Mouse (Mus musculus) gastrocnemius, adult 2 months (tissue): ENCODE data around the gene Zfp646. TPM values are rescaled to one million over a fixed set of nuclear protein-coding genes. Genes with fewer than 3 reads are reported as not detected.

Experiments
- DNase-seq: peaks from one replicate; pipeline ENCODE4 v3.0.0; 2022
- H3K27ac ChIP-seq: fragments of 200-600 bp; 2 replicates; pipeline ENCODE4 v1.8.1; 2022; ENCODE audit warnings: mild to moderate bottlenecking
- H3K4me3 ChIP-seq: fragments of 200-600 bp; 2 replicates; pipeline ENCODE4 v1.8.1; 2022; ENCODE audit warnings: mild to moderate bottlenecking, moderate library complexity
- CTCF ChIP-seq: fragments of 200-600 bp; IDR thresholded peaks from 2 replicates; pipeline ENCODE4 v1.8.1; 2022; ENCODE audit warnings: antibody characterized with exemption, mild to moderate bottlenecking, moderate library complexity
- intact Hi-C: fragments of 180-260 bp; cut with DNase I; formaldehyde crosslinking; loops from one replicate; pipeline ENCODE4 v1.15.1; 2025
- total RNA-seq, 2 experiments: library from RNA; stranded (reverse); gene quantifications; 2 replicates each; pipeline ENCODE4 v1.2.3; 2021

Gene Zfp646
- total RNA-seq, 2 experiments from 2014 or later = 11.8 to 15.4 TPM

DNA sequence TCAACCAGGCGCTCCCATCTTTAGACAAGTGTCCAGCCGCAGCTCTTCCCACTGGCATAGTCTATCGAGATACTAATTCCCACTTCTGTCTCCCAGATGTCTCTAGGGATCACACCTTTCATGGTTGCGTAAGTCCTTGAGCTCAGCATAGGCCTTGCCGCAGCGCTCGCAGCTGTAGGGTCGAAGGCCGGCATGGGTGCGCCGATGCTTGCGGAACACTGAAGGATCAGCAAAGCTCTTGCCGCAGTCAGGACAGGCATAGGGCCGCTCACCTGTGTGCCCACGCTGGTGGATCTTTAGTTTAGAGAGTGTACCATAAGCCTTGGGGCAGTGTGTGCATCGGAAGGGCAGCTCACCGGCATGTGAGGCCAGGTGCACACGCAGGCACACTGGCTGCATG, 8.4 kb upstream of the Zfp646 start:
- intact Hi-C loops = no loop called here
- Histone ChIP-seq H3K4me3 (no peak overlapping the region), H3K27ac (no peak overlapping the region)
- DNase-seq = no peak
- TF ChIP-seq CTCF = no peak

DNA sequence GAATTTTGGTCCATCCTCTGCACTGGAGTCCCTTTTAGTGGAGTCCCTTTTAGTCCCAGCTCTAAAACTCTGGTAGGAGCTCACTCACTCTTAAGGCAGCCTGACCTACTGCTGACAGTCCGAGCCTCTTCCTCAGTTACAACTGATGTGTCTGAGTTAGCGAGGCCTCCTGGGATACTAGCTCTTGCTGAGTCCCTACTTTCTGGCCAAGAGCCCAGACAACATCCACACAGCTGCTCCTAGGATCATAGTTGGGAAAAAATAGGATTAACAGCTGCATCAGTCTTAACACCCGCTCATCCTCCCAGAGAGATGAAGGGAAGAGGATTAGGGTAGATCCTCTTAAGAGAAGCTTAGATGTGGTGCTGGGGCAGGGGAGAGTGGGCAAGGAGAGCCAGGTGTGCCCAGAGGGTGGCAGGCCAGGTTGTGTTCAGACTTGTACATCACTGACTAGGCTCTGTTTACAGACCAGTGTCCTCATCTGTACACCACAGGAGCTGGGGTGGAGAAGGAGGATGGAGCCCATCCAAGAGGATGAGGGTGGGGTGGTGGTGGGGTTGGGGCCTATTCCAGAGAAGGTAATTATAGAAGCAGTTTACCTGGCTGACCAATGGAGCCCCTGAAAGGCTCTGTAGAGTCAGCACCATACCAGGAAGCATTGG, 6.7 kb upstream of the Zfp646 start:
- DNase-seq = peak; percentile 54
- TF ChIP-seq CTCF = no peak
- Histone ChIP-seq H3K27ac (peak overlapping the region; percentile 73), H3K4me3 (no peak overlapping the region)
- intact Hi-C loops = no loop called here

DNA sequence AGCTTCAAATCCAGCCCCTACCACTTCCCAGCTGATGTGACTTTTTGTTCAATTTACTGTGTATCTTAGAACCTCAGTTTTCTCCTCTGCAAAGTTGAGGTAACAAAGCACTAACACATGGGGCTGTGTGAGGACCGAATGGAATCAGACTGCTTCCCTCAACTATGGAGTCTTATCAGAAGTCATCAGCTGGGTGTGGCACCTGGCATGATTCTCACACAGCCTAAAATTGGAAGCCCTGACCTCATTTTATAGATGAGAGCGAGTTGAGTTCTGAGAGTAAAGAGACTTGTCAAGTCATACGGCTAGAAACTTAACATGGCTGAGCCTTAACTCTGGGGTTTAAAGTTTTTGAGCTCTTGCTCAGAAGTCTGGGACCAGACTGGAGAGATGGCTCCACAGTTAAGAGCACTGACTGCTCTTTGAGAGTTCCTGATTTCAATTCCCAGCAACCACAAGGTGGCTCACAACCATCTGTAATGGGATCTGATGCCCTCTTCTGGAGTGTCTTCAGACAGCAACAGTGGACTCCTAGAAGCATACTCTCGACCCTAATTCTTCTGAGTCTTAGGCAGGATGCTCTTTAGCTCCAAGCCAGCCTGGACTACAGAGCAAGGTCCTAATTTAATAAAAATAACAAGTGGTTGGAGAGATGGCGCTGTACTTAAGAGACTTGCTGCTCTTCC, 5.7 kb upstream of the Zfp646 start:
- TF ChIP-seq CTCF = peak; percentile 36; the same call in 1 of the 2 replicates
- Histone ChIP-seq H3K4me3 (no peak overlapping the region), H3K27ac (peak overlapping the region; percentile 73)
- intact Hi-C loops = no loop called here
- DNase-seq = no peak

DNA sequence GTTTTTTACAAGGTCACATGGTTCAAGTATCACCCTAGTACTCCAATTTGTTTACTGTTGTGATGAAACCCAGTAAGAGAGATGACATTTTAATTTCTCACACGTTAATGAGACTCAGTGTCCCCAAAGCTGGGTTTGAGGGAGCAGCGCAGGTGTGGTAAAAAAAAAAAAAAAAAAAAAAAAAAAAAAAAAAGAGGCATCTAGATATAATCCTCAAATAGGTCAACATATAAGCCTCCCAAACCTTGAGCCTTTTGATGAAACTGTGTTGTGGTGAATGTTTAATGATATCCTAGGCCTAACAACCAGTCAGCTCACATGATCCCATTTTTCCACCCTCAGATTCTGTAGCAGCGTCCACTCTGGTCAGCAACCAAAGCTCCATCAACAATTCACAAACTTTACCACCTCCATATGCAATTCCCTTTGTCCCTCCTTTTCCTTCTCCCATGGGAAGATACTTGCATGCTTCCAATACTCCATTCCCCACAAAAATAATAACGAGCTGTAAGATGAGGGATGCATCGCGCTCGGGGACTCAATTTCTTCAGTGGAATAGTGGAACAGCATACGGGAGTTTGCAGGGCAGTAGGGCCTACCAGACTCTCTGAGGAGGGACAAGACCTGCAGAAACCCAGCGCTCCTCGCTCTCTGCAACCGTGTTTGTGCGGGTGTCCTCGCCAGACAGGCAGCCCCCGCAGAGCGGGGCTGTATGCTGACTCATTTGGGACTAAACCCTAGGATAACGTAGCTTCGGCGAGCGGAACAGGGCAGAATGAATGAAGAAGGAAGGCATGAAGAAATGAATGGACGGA, 1.0 kb upstream of the Zfp646 start:
- no peak for TF ChIP-seq CTCF
- intact Hi-C loops = loop anchor here (1.0 to 5.0 kb wide), 3 partner anchors 34 to 75 kb away; partner anchors contain the start of genes Hsd3b7 and Kat8
- Histone ChIP-seq H3K27ac (peak overlapping the region; percentile 99), H3K4me3 (peak overlapping the region; percentile 96)
- no peak for DNase-seq

DNA sequence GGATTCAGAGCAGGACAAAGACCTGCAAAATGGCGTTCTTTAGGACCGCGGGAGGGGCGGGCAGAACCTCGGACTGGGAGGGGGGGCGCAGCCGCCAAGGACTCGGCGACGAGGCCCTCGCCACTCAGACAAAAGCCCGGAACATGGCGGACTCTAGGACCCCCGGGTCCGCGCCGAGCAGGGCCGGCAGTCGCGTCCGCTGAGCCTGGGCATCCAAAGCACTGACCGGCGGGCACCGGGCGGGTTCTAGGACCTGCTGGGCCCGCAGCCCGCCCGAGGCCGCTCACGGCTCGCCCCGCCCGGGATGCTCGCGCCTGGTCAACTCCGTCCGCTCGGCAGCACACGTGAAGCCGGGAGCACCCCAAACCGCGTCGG, 407 bp upstream of the Zfp646 start:
- DNase-seq = peak; percentile 95
- no peak for TF ChIP-seq CTCF
- H3K4me3 ChIP-seq = peak overlapping the region; percentile 96
- peak overlapping the region; percentile 99 for H3K27ac ChIP-seq
- intact Hi-C loops = loop anchor here (1.0 to 5.0 kb wide), 3 partner anchors 35 to 75 kb away; partner anchors contain the start of genes Hsd3b7 and Kat8

DNA sequence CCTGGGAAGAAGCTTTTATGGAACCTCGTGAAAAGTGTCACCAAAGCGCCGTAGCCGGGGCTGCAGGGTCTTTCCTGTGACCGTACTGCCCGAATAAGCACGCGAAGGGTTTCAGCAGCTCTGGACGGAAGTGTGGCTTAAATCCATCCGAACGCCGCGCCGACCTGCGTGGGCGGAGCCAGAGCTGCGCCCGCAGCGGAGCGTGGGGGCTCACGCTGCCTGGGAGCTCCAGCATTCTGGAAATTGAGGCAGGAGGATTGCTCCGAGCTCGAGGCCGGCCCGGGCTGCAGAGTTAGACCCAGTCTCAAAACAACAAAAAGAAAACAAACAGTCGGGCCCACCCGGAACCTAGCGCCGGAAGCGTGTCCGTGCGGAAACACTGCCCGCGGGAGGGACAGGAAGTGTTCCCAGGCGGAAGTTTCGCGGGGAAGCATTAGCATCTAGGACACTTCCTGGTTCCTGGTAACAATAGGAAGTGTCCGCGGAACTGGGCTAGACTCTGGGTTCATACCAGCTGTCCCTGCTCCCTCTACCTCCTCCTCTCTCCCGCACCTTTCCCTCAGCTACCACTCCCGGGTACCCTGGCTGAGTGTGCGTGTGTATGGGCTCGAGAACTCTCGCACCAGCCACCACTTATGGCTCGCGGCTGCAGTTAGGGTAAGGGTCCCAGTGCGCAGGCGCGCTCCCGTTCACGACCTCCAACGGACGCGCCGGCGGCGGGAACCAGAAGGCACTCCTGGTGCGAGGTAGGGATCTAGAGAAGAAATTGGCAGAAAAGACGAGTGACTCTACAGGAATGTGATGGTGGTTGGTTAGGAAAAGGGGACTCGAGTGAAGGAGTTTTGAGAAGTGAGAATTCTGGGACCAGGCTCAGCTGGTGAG, 687 bp downstream of the Zfp646 start, which contains the start of gene Zfp668:
Zfp668 (minus strand) TSS at position 362 of the 882 bp plus-strand sequence.
- H3K4me3 ChIP-seq = peak within 1 kb of the TSS; percentile 96
- peak; percentile 94 for DNase-seq
- peak within 1 kb of the TSS; percentile 99 for H3K27ac ChIP-seq
- TF ChIP-seq CTCF = no peak
- intact Hi-C loops = loop anchor here (5.0 kb wide), 1 partner anchor 36 kb away; the partner anchor contains the start of gene Kat8

DNA sequence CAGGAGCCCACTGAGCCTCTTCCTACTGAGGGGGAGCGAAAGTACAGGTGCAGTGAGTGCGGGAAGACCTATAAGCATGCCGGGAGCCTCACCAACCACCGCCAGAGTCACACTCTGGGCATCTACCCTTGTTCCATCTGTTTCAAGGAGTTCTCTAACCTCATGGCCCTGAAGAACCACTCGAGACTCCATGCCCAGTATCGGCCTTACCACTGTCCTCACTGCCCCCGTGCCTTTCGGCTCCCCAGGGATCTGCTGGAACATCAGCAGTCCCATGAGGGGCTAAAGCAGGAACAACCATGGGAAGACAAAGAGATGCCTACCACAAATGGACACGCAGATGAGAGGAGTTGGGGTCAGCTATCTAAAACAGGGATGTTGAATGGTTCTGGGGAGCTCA, 3.3 kb downstream of the Zfp646 start:
- no peak for TF ChIP-seq CTCF
- intact Hi-C loops = loop anchor here (5.0 kb wide), 1 partner anchor 33 kb away; the partner anchor contains the start of gene Kat8
- DNase-seq = no peak
- Histone ChIP-seq H3K27ac (no peak overlapping the region), H3K4me3 (no peak overlapping the region)

DNA sequence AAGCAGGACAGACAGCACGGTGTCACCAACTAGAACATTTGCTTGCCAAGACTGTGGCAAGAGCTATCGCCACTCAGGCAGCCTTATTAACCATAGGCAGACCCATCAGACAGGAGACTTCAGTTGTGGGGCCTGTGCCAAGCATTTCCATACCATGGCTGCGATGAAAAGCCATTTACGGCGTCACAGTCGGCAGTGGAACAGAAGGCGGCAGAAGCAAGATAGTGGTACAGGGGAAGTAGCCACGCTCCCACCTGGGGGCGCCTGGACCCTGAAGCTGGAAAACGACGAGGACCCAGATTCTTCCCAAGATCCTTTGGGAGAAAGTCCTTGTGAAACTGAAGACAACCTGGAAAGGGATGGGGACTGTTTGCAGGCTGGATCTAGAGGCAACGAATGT, 4.4 kb downstream of the Zfp646 start:
- no peak for TF ChIP-seq CTCF
- intact Hi-C loops = no loop called here
- H3K27ac ChIP-seq = no peak overlapping the region
- no peak for DNase-seq
- H3K4me3 ChIP-seq = no peak overlapping the region

DNA sequence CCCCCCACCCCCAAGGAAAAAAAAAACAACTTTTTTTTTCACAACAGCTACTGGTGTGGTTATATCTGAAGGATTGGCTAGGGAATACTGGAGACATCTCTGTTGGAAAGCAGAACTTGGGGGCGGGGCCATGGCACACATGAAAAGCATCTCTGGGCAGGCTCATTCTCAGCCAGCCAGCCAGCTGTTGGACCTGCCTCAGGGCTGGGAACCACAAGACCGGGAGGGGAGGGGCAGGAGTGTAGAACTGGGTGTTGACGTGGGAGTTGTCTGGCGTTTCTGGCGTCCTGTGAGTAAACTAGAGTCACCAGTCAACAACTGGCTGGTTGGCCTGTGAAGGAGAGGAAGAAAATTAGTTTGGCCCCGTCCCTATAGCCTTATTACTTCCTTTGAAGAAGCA, 9.9 kb downstream of the Zfp646 start:
- intact Hi-C loops = no loop called here
- DNase-seq = peak; percentile 87
- Histone ChIP-seq H3K27ac (peak overlapping the region; percentile 81), H3K4me3 (no peak overlapping the region)
- no peak for TF ChIP-seq CTCF

DNA sequence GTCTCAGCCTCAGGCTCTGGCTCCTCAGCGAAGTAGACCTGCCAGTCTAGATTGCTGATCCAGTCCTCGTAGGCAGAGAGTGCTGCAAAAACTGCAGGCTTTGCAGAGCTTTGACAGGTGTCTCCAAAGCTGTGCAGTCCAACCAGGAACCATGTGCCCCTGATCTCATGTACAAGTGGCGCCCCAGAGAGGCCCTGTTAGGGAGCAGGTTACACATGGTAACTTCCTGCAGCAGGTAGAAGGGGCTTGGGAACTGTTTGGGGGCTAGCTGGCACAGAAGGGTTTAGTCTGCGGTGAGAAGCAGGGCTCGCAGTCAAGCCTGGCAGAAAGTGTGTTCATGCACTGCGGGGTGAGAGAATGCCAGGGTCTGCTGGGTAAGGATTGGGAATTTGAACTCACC, 10.5 kb downstream of the Zfp646 start:
- H3K27ac ChIP-seq = peak overlapping the region; percentile 81
- no peak for DNase-seq
- TF ChIP-seq CTCF = no peak
- intact Hi-C loops = no loop called here
- 0 out of 2 replicates have a peak overlapping the region, but pooled peaks have one; percentile 5 for H3K4me3 ChIP-seq

DNA sequence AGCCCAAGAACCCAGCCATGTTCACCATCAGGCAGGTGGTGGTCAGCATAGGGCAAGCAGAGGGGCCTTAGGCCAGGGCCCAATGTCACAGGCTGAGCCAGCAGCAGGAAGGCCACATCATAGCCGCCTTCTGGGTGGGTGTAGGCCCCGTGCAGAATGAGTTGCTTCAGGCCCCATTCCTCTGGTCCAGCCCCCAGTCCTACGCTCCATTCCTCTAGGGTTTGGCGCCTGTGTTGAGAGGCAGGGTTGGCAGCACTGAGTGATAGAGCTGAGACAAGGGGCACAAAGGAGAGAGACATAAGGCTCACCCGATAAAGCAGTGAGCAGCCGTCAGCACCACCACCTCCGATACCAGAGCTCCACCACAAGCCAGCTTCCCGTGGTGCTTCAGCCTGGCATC, 11.2 kb downstream of the Zfp646 start:
- no peak for TF ChIP-seq CTCF
- H3K4me3 ChIP-seq = no peak overlapping the region
- DNase-seq = no peak
- H3K27ac ChIP-seq = peak overlapping the region; percentile 81
- intact Hi-C loops = no loop called here

DNA sequence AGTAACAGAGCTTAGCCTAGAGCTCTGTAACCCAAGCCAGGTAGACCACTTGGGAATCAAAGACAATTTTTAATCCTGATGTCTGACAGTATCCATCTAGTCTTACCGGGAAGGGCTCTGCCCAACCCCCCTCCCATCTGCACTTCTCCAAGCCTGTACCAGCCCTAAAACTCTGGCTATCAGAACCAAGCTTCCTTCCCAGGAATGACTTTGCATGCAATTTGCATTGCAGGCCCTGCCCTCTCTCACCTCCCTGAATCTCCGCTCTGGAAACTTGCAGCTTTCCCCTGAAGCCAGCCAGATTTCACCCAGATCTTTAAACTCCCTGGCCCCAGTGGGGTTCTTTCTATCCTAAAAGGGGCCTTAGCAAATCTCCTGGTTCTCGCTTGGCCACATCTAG, 11.8 kb downstream of the Zfp646 start:
- no peak overlapping the region for H3K4me3 ChIP-seq
- intact Hi-C loops = no loop called here
- DNase-seq = no peak
- TF ChIP-seq CTCF = no peak
- no peak overlapping the region for H3K27ac ChIP-seq
